Mouse (Mus musculus): ENCODE results near the gene Epb41l3. TPM values are rescaled to one million over a fixed set of nuclear protein-coding genes. Genes with fewer than 3 reads are reported as not detected.

Gene Epb41l3
- polyA plus RNA-seq, 1 experiment from 2014 or later = 122 TPM

- Histone ChIP-seq H3K9ac (ENCODE audit: low read length) (no peak overlapping the region), H3K27ac (replicated peaks in 1 of 2; ENCODE audit: control insufficient read depth in 1 of 2, insufficient read depth in 1 of 2, low read depth in 2 of 2, low read length in 2 of 2) (no peak overlapping the region), H3K4me3 (ENCODE audit: control insufficient read depth in 1 of 2, insufficient read depth in 1 of 2, low read depth in 1 of 2, low read length in 2 of 2) (no peak overlapping the region), H3K4me1 (ENCODE audit: control insufficient read depth in 2 of 2, insufficient read depth in 2 of 2, low read length in 2 of 2) (no peaks in the 10 kb centered on the region), H3K4me2 (ENCODE audit: low read length) (no peak overlapping the region), H3K9me3 (ENCODE audit: control insufficient read depth, low read length) (peaks cover 6% of the 10 kb centered on the region), H3K27me3 (ENCODE audit: control insufficient read depth, insufficient read depth, low read length) (no peaks in the 10 kb centered on the region), H3K36me3 (ENCODE audit: control insufficient read depth, insufficient read depth, low read length) (no peaks in the 10 kb centered on the region)
- no peak for ATAC-seq (ENCODE audit: insufficient number of reproducible peaks, insufficient read depth, low FRiP score, low read depth)
- WGBS = 73% methylated on average over 9 of the region's 9 CpGs
Observed at GRCm38 (mm10) chr17:69061883-69062745, 13.4 kb upstream of the Epb41l3 start.

DNA sequence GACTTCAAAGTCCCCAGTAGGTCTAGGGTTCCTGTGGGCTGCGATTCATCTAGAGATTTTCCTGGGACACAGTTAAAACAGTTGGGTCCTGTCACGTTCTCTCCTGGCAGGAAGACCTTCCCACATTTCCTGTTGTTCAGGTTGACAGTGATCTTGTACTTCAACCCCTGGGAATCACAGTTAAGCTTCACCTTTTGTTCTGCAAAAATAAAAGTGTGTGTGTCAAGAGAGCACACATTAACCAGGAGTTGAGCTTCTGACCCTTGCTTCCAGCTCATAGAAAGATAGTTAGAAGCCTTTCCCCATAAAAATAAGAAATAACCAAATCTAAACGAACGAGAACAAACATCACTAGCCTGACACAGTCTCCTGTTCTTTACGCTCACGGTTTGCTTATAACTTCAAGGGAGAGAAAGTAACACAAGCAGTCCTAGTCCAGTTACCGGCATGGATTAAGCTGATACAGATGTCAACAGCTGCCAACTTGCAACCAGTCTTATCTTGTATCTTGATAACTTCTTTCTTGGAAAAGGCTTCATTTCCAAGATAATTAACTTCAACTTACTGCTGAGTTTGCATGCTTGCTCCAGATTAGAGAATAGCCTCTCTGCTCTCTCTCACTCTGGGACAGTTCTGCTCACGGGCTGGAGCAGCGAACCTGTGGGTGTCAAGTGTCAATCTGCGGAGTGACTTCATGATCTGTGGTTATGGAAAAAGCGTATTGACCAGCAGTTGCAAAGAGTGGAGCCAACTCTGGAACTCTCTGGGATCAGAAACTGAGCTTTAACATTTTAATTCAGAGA lies 7.3 kb upstream of the Epb41l3 start:
- Histone ChIP-seq H3K27me3 (ENCODE audit: control insufficient read depth, insufficient read depth, low read length) (no peaks in the 10 kb centered on the region), H3K9me3 (ENCODE audit: control insufficient read depth, low read length) (no peaks in the 10 kb centered on the region), H3K27ac (replicated peaks in 1 of 2; ENCODE audit: control insufficient read depth in 1 of 2, insufficient read depth in 1 of 2, low read depth in 2 of 2, low read length in 2 of 2) (no peak overlapping the region), H3K4me1 (ENCODE audit: control insufficient read depth in 2 of 2, insufficient read depth in 2 of 2, low read length in 2 of 2) (no peaks in the 10 kb centered on the region), H3K4me2 (ENCODE audit: low read length) (no peak overlapping the region), H3K4me3 (ENCODE audit: control insufficient read depth in 1 of 2, insufficient read depth in 1 of 2, low read depth in 1 of 2, low read length in 2 of 2) (no peak overlapping the region), H3K36me3 (ENCODE audit: control insufficient read depth, insufficient read depth, low read length) (no peaks in the 10 kb centered on the region), H3K9ac (ENCODE audit: low read length) (no peak overlapping the region)
- no peak for ATAC-seq (ENCODE audit: insufficient number of reproducible peaks, insufficient read depth, low FRiP score, low read depth)
- WGBS = 24% methylated on average over 11 of the region's 11 CpGs

- Histone ChIP-seq H3K9ac (ENCODE audit: low read length) (no peak overlapping the region), H3K4me1 (ENCODE audit: control insufficient read depth in 2 of 2, insufficient read depth in 2 of 2, low read length in 2 of 2) (peaks cover 0 to 10% of the 10 kb centered on the region in 2 experiments; a peak in 3 of 4 replicates), H3K36me3 (ENCODE audit: control insufficient read depth, insufficient read depth, low read length) (no peaks in the 10 kb centered on the region), H3K4me3 (ENCODE audit: control insufficient read depth in 1 of 2, insufficient read depth in 1 of 2, low read depth in 1 of 2, low read length in 2 of 2) (no peak overlapping the region), H3K27me3 (ENCODE audit: control insufficient read depth, insufficient read depth, low read length) (peaks cover 42% of the 10 kb centered on the region), H3K27ac (replicated peaks in 1 of 2; ENCODE audit: control insufficient read depth in 1 of 2, insufficient read depth in 1 of 2, low read depth in 2 of 2, low read length in 2 of 2) (no peak overlapping the region), H3K4me2 (ENCODE audit: low read length) (no peak overlapping the region), H3K9me3 (ENCODE audit: control insufficient read depth, low read length) (no peaks in the 10 kb centered on the region)
- WGBS = 82% methylated on average over 4 of the region's 4 CpGs
- no peak for ATAC-seq (ENCODE audit: insufficient number of reproducible peaks, insufficient read depth, low FRiP score, low read depth)
Observed at GRCm38 (mm10) chr17:69074095-69074494, 1.4 kb upstream of the Epb41l3 start.

DNA sequence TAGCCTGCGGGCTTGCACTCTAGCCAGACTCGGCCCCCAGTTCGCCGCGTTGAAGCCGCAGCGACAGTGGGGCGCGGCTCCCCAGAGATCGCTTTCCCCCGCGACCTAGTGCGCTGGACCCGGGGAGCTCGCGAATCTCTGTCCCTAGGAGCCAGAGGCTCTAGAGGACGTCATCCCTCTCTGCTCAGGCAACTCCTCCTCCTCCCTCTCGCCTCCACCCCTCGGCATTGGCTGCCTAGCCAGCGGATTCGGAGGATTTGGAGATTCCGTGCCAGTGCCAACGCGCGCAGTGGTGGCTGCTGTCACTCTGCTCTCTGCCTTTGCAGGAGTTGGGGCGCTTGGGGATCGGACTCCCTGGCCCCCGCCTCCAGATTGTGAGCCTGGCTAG lies 749 bp downstream of the Epb41l3 start:
- Histone ChIP-seq H3K9ac (ENCODE audit: low read length) (peak overlapping the region; percentile 73), H3K36me3 (ENCODE audit: control insufficient read depth, insufficient read depth, low read length) (no peaks in the 10 kb centered on the region), H3K9me3 (ENCODE audit: control insufficient read depth, low read length) (no peaks in the 10 kb centered on the region), H3K4me3 (ENCODE audit: control insufficient read depth in 1 of 2, insufficient read depth in 1 of 2, low read depth in 1 of 2, low read length in 2 of 2) (peak overlapping the region; percentile 45 to 66), H3K4me2 (ENCODE audit: low read length) (peak overlapping the region; percentile 100), H3K4me1 (ENCODE audit: control insufficient read depth in 2 of 2, insufficient read depth in 2 of 2, low read length in 2 of 2) (peaks cover 0 to 10% of the 10 kb centered on the region in 2 experiments; a peak in 3 of 4 replicates), H3K27me3 (ENCODE audit: control insufficient read depth, insufficient read depth, low read length) (peaks cover 42% of the 10 kb centered on the region), H3K27ac (replicated peaks in 1 of 2; ENCODE audit: control insufficient read depth in 1 of 2, insufficient read depth in 1 of 2, low read depth in 2 of 2, low read length in 2 of 2) (no peak overlapping the region)
- ATAC-seq (ENCODE audit: insufficient number of reproducible peaks, insufficient read depth, low FRiP score, low read depth) = no peak
- WGBS = under 1% methylated on average over 27 of the region's 28 CpGs

DNA sequence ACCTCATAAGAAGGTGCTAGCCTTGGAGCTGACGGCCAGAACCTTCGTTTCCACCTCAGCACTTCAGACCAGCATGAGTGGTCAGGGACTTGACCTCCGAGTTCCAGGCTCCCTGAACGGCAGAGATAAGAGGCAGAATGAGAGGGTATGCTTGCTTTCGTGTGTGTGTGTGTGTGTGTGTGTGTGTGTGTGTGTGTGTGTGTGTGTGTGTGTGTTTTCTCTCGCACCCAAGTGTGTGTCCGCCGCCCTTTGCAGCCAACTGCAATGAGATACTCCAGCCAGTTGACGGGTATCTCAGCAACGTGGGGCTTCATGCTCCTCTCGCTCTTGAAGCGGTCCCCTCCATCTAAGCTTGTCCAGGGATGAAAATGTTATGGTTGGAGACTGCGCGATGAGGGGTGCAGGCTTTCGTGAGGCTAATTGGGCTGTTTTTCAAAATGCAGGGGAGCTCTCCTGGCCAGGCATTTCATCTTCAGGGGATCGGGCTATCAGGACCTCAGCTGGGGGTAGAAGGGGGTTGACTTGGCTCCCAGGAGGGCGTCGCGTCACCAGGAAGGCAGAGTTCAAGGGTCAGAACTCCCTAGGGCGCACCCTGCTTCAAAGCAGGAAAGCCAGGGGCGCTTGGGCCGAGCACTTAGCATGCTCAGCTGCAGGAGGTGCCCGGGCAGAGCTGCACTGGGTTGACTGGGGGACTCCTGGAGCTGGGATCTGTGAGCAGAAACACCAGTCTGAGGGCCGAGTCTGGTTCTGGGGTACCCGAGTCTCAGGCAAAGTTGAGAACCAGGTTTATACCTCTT lies 1.5 kb downstream of the Epb41l3 start:
- H3K4me3 ChIP-seq (ENCODE audit: control insufficient read depth in 1 of 2, insufficient read depth in 1 of 2, low read depth in 1 of 2, low read length in 2 of 2) = peak overlapping the region; percentile 45 to 66
- peak overlapping the region; percentile 100 for H3K4me2 ChIP-seq (ENCODE audit: low read length)
- no peaks in the 10 kb centered on the region for H3K9me3 ChIP-seq (ENCODE audit: control insufficient read depth, low read length)
- H3K4me1 ChIP-seq (ENCODE audit: control insufficient read depth in 2 of 2, insufficient read depth in 2 of 2, low read length in 2 of 2) = peaks cover 0 to 10% of the 10 kb centered on the region in 2 experiments; a peak in 3 of 4 replicates
- 2% methylated on average over 25 of the region's 25 CpGs for WGBS
- H3K9ac ChIP-seq (ENCODE audit: low read length) = peak overlapping the region; percentile 73; the same call in 1 of the 2 replicates
- peaks cover 42% of the 10 kb centered on the region for H3K27me3 ChIP-seq (ENCODE audit: control insufficient read depth, insufficient read depth, low read length)
- no peak overlapping the region for H3K27ac ChIP-seq (replicated peaks in 1 of 2; ENCODE audit: control insufficient read depth in 1 of 2, insufficient read depth in 1 of 2, low read depth in 2 of 2, low read length in 2 of 2)
- no peaks in the 10 kb centered on the region for H3K36me3 ChIP-seq (ENCODE audit: control insufficient read depth, insufficient read depth, low read length)
- no peak for ATAC-seq (ENCODE audit: insufficient number of reproducible peaks, insufficient read depth, low FRiP score, low read depth)

GRCm38 (mm10) chr17:69077544-69077920 lies 2.0 kb downstream of the Epb41l3 start:
- ATAC-seq (ENCODE audit: insufficient number of reproducible peaks, insufficient read depth, low FRiP score, low read depth) = no peak
- no peak overlapping the region for H3K9ac ChIP-seq (ENCODE audit: low read length)
- H3K36me3 ChIP-seq (ENCODE audit: control insufficient read depth, insufficient read depth, low read length) = no peaks in the 10 kb centered on the region
- WGBS = 18% methylated on average over 11 of the region's 11 CpGs
- peaks cover 0 to 10% of the 10 kb centered on the region in 2 experiments; a peak in 3 of 4 replicates for H3K4me1 ChIP-seq (ENCODE audit: control insufficient read depth in 2 of 2, insufficient read depth in 2 of 2, low read length in 2 of 2)
- H3K27me3 ChIP-seq (ENCODE audit: control insufficient read depth, insufficient read depth, low read length) = peaks cover 42% of the 10 kb centered on the region
- peak overlapping the region; percentile 100 for H3K4me2 ChIP-seq (ENCODE audit: low read length)
- H3K4me3 ChIP-seq (ENCODE audit: control insufficient read depth in 1 of 2, insufficient read depth in 1 of 2, low read depth in 1 of 2, low read length in 2 of 2) = peak overlapping the region; percentile 45 to 66; a peak in 2 of 4 replicates
- no peaks in the 10 kb centered on the region for H3K9me3 ChIP-seq (ENCODE audit: control insufficient read depth, low read length)
- H3K27ac ChIP-seq (replicated peaks in 1 of 2; ENCODE audit: control insufficient read depth in 1 of 2, insufficient read depth in 1 of 2, low read depth in 2 of 2, low read length in 2 of 2) = no peak overlapping the region

DNA sequence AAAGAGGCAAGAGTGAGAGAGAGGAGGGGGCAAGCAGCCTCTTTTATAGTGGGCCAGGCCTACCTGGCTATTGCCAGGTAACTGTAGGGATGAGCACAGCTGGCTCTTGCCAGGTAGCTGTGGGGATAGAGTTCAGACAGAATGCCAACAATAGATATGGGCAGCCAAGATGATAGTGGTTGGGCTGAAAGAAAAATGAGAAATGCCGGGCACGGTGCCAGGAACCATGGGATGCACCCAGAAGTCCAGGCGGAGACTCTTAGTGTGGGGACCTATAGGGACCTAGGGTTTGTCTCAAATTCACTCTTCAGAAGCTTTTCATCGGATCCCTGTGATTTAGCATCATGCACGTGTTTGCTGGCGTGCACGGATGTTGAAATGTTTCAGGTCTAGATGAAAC lies 6.8 kb downstream of the Epb41l3 start:
- ATAC-seq (ENCODE audit: insufficient number of reproducible peaks, insufficient read depth, low FRiP score, low read depth) = no peak

More for the DNA sequence above, 6.8 kb downstream of the Epb41l3 start:
- no peaks in the 10 kb centered on the region for H3K9me3 ChIP-seq (ENCODE audit: control insufficient read depth, low read length)
- H3K27ac ChIP-seq (replicated peaks in 1 of 2; ENCODE audit: control insufficient read depth in 1 of 2, insufficient read depth in 1 of 2, low read depth in 2 of 2, low read length in 2 of 2) = no peak overlapping the region
- no peaks in the 10 kb centered on the region for H3K36me3 ChIP-seq (ENCODE audit: control insufficient read depth, insufficient read depth, low read length)
- H3K4me1 ChIP-seq (ENCODE audit: control insufficient read depth in 2 of 2, insufficient read depth in 2 of 2, low read length in 2 of 2) = no peaks in the 10 kb centered on the region
- no peak overlapping the region for H3K4me3 ChIP-seq (ENCODE audit: control insufficient read depth in 1 of 2, insufficient read depth in 1 of 2, low read depth in 1 of 2, low read length in 2 of 2)
- no peak overlapping the region for H3K9ac ChIP-seq (ENCODE audit: low read length)
- no peak overlapping the region for H3K4me2 ChIP-seq (ENCODE audit: low read length)
- peaks cover 14% of the 10 kb centered on the region for H3K27me3 ChIP-seq (ENCODE audit: control insufficient read depth, insufficient read depth, low read length)
- 89% methylated on average over 7 of the region's 7 CpGs for WGBS
